In the genomic region with DNA sequence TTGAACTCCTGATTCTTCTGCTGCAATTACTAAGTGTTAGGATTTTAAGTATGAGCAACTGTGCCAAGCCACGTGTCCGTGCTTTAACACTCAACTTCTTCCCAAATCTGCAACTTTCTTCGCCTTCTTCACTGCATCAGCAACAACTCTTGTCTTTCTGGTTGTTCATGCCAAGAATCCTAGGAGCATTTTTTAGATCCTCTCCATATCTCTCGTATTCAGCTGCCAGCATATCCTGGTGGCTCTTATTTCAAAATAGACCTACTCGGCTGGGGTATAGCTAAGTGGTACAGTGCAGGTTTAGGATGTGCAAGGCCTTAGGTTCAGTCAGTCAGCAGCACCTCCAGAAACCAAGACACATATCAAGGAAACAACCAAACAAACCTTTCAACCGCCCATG, we compare ENCODE assay signal across 28 mouse cellular contexts. TPM values are rescaled to one million over a fixed set of nuclear protein-coding genes. Genes with fewer than 3 reads are reported as not detected.
DNase-seq lines count a peak whose midpoint lies in the region; ATAC-seq and TF ChIP-seq lines count a peak whose summit lies in the region.
"Had no signal": no experiment of that assay in that cellular context is flagged by ENCODE, and none has a peak within 500 bp of the region (broad histone marks: within the 10 kb centered on the region; RNA-seq: fewer than 3 reads in every experiment).

No protein-coding gene starts in this region.

- no peak for TF ChIP-seq CTCF in liver, postnatal 0 days (IDR thresholded peaks at IDR 0.05; ENCODE audit: low read depth)

- H3K9me3 ChIP-seq in liver, embryonic 13.5 days (replicated peaks): no peaks in the 10 kb centered on the region
- H3K9me3 ChIP-seq in liver, postnatal 0 days (ENCODE audit: low read length): no peaks in the 10 kb centered on the region
- no peaks in the 10 kb centered on the region for H3K9me3 ChIP-seq in liver, embryonic 16.5 days (replicated peaks; ENCODE audit: control insufficient read depth, low read length)
- H3K9me3 ChIP-seq: embryonic facial prominence, embryonic 12.5 days; embryonic facial prominence, embryonic 15.5 days; forebrain, embryonic 15.5 days; G1E; heart, embryonic 12.5 days; heart, embryonic 15.5 days; hindbrain, embryonic 10.5 days; hindbrain, embryonic 13.5 days had no signal

- ATAC-seq in frontal cortex, adult (ENCODE audit: low TSS enrichment): peak; percentile 93
- ATAC-seq in liver, embryonic 13.5 days (ENCODE audit: low read depth): no peak
- no peak for ATAC-seq in liver, postnatal 0 days
- ATAC-seq in liver, embryonic 16.5 days (ENCODE audit: low read depth): no peak
- ATAC-seq: forebrain, embryonic 15.5 days; hindbrain, embryonic 16.5 days; Patski had no signal

- no peak for DNase-seq in frontal cortex, postnatal 10 days (ENCODE audit: low spot score in 2 of 2)
- no peak for DNase-seq in liver, embryonic 13.5 days
- DNase-seq in liver, postnatal 0 days: no peak
- DNase-seq in brain, adult 2 months (ENCODE audit: low read depth, low spot score): peak; percentile 44
- no peak for DNase-seq in layer of hippocampus, postnatal 14 days (ENCODE audit: low spot score in 2 of 2)
- DNase-seq: adrenal gland, postnatal 10 days; adrenal gland, postnatal 36 days; B cell, adult 2 months; cerebellum, adult 11 months; cerebellum, adult 2 months; cerebellum, adult 9-11 months; cerebellum, postnatal 25 days; gastrocnemius, postnatal 25 days; heart, adult 18-20 months; heart, postnatal 10 days; heart, postnatal 36 days had no signal

- no peak for TF ChIP-seq EP300 in liver, postnatal 0 days (IDR thresholded peaks at IDR 0.05; ENCODE audit: low read depth)

- no peaks in the 10 kb centered on the region for H3K36me3 ChIP-seq in liver, embryonic 13.5 days
- H3K36me3 ChIP-seq in liver, postnatal 0 days (replicated peaks; ENCODE audit: insufficient read depth, low read length): no peaks in the 10 kb centered on the region
- H3K36me3 ChIP-seq in liver, embryonic 16.5 days (ENCODE audit: control insufficient read depth, insufficient read depth): no peaks in the 10 kb centered on the region
- H3K36me3 ChIP-seq: embryonic facial prominence, embryonic 12.5 days; embryonic facial prominence, embryonic 15.5 days; forebrain, embryonic 15.5 days; G1E; heart, embryonic 12.5 days; heart, embryonic 15.5 days; hindbrain, embryonic 10.5 days; hindbrain, embryonic 13.5 days had no signal

- no peaks in the 10 kb centered on the region for H3K27me3 ChIP-seq in liver, embryonic 13.5 days
- H3K27me3 ChIP-seq in liver, postnatal 0 days (ENCODE audit: insufficient read depth, low read length): no peaks in the 10 kb centered on the region
- no peaks in the 10 kb centered on the region for H3K27me3 ChIP-seq in liver, embryonic 16.5 days (ENCODE audit: control insufficient read depth, insufficient read depth, low read depth, low read length)
- H3K27me3 ChIP-seq: embryonic facial prominence, embryonic 12.5 days; embryonic facial prominence, embryonic 15.5 days; forebrain, embryonic 15.5 days; heart, embryonic 12.5 days; heart, embryonic 15.5 days; hindbrain, embryonic 13.5 days; Patski had no signal

- no peak overlapping the region for H3K4me2 ChIP-seq in liver, embryonic 13.5 days
- H3K4me2 ChIP-seq in liver, postnatal 0 days (ENCODE audit: low read depth, low read length): no peak overlapping the region
- no peak overlapping the region for H3K4me2 ChIP-seq in liver, embryonic 16.5 days (ENCODE audit: low read depth, low read length)
- H3K4me2 ChIP-seq: embryonic facial prominence, embryonic 12.5 days; embryonic facial prominence, embryonic 15.5 days; forebrain, embryonic 15.5 days; heart, embryonic 12.5 days; hindbrain, embryonic 13.5 days had no signal

- H3K4me3 ChIP-seq in liver, embryonic 13.5 days (replicated peaks): no peak overlapping the region
- H3K4me3 ChIP-seq in liver, postnatal 0 days (ENCODE audit: low read depth, low read length): no peak overlapping the region
- no peak overlapping the region for H3K4me3 ChIP-seq in liver, embryonic 16.5 days (ENCODE audit: low read depth, low read length)
- H3K4me3 ChIP-seq: embryonic facial prominence, embryonic 12.5 days; embryonic facial prominence, embryonic 15.5 days; forebrain, embryonic 15.5 days; heart, embryonic 12.5 days; heart, embryonic 15.5 days; hindbrain, embryonic 10.5 days; hindbrain, embryonic 13.5 days had no signal

- no peak overlapping the region for H3K9ac ChIP-seq in liver, embryonic 13.5 days
- H3K9ac ChIP-seq in liver, postnatal 0 days (replicated peaks): no peak overlapping the region
- H3K9ac ChIP-seq in liver, embryonic 16.5 days (ENCODE audit: low read depth, low read length): no peak overlapping the region
- H3K9ac ChIP-seq: embryonic facial prominence, embryonic 12.5 days; embryonic facial prominence, embryonic 15.5 days; forebrain, embryonic 15.5 days; heart, embryonic 12.5 days; heart, embryonic 15.5 days; hindbrain, embryonic 13.5 days had no signal

- 75% methylated on average over 6 of the region's 6 CpGs for WGBS in liver, embryonic 13.5 days (ENCODE audit: insufficient replicate concordance)
- 70% methylated on average over 6 of the region's 6 CpGs for WGBS in liver, postnatal 0 days (ENCODE audit: insufficient replicate concordance)
- WGBS in liver, embryonic 16.5 days (ENCODE audit: insufficient replicate concordance): 75% methylated on average over 6 of the region's 6 CpGs

- H3K27ac ChIP-seq in liver, embryonic 13.5 days: peak overlapping the region; percentile 50
- no peak overlapping the region for H3K27ac ChIP-seq in liver, postnatal 0 days (ENCODE audit: low read depth)
- H3K27ac ChIP-seq in liver, embryonic 16.5 days (ENCODE audit: low read length): peak overlapping the region; percentile 54; the same call in 1 of the 2 replicates
- H3K27ac ChIP-seq: embryonic facial prominence, embryonic 12.5 days; embryonic facial prominence, embryonic 15.5 days; forebrain, embryonic 15.5 days; heart, embryonic 15.5 days; hindbrain, embryonic 10.5 days; hindbrain, embryonic 13.5 days had no signal

- peaks cover 81% of the 10 kb centered on the region for H3K4me1 ChIP-seq in liver, embryonic 13.5 days (replicated peaks)
- peaks cover 14% of the 10 kb centered on the region for H3K4me1 ChIP-seq in liver, postnatal 0 days (ENCODE audit: insufficient read depth)
- peaks cover 56% of the 10 kb centered on the region for H3K4me1 ChIP-seq in liver, embryonic 16.5 days (ENCODE audit: control insufficient read depth, low read depth, low read length)

RNA-seq across cellular contexts. Expression of a gene that starts 10.0 kb away (rescaled TPM):
- 3.5 and 3.8 TPM in 2 replicates for polyA plus RNA-seq in liver, embryonic 13.5 days (2015; fragmentation: Nextera tagmentation; extraction: Ambion mirVana)
- 2.4 and 3.0 TPM in 2 replicates for polyA plus RNA-seq in liver, postnatal 0 days (2015; fragmentation: Nextera tagmentation; extraction: Ambion mirVana)
- 3.2 and 3.5 TPM in 2 replicates for polyA plus RNA-seq in liver, embryonic 16.5 days (2015; fragmentation: Nextera tagmentation; extraction: Ambion mirVana)
- 10 to 100 TPM; 16.1 to 17.6 TPM for total RNA-seq in layer of hippocampus, postnatal 14 days (2021)

RNA-seq across cellular contexts. Expression of a gene that starts 13.5 kb away (rescaled TPM):
- 164 and 208 TPM in 2 replicates for polyA plus RNA-seq in liver, embryonic 13.5 days (2015; fragmentation: Nextera tagmentation; extraction: Ambion mirVana)
- 31.5 and 36.6 TPM in 2 replicates for polyA plus RNA-seq in liver, postnatal 0 days (2015; fragmentation: Nextera tagmentation; extraction: Ambion mirVana)
- 67.7 and 82.3 TPM in 2 replicates for polyA plus RNA-seq in liver, embryonic 16.5 days (2015; fragmentation: Nextera tagmentation; extraction: Ambion mirVana)
- total RNA-seq in layer of hippocampus, postnatal 14 days (2021): 10 to 100 TPM; 68.9 to 70.7 TPM

RNA-seq across cellular contexts. Expression of a gene that starts 51.3 kb away (rescaled TPM):
- 20.5 and 23.4 TPM in 2 replicates for polyA plus RNA-seq in liver, embryonic 13.5 days (2015; fragmentation: Nextera tagmentation; extraction: Ambion mirVana)
- 8.7 and 9.6 TPM in 2 replicates for polyA plus RNA-seq in liver, postnatal 0 days (2015; fragmentation: Nextera tagmentation; extraction: Ambion mirVana)
- polyA plus RNA-seq in liver, embryonic 16.5 days (2015; fragmentation: Nextera tagmentation; extraction: Ambion mirVana): 13.1 and 17.5 TPM in 2 replicates
- total RNA-seq in layer of hippocampus, postnatal 14 days (2021): 1 to 10 TPM; 1.1 to 1.6 TPM

RNA-seq across cellular contexts. Expression of a gene that starts 51.7 kb away (rescaled TPM):
- 38.8 and 45.8 TPM in 2 replicates for polyA plus RNA-seq in liver, embryonic 13.5 days (2015; fragmentation: Nextera tagmentation; extraction: Ambion mirVana)
- 215 and 239 TPM in 2 replicates for polyA plus RNA-seq in liver, postnatal 0 days (2015; fragmentation: Nextera tagmentation; extraction: Ambion mirVana)
- polyA plus RNA-seq in liver, embryonic 16.5 days (2015; fragmentation: Nextera tagmentation; extraction: Ambion mirVana): 55.0 and 56.8 TPM in 2 replicates
- total RNA-seq in layer of hippocampus, postnatal 14 days (2021): 10 to 100 TPM; 30.3 to 33.4 TPM
